Mouse (Mus musculus): ENCODE data around the gene Krtap17-1. TPM values are rescaled to one million over a fixed set of nuclear protein-coding genes. Genes with fewer than 3 reads are reported as not detected.

The Krtap17-1 gene
- not detected in 2 replicates for total RNA-seq (2021)
- long read RNA-seq = 0 reads

GRCm38 (mm10) chr11:99993620-99994383 is at the start of gene Krtap17-1:
Gene Krtap17-1 (minus strand): TSS chr11:99993994.
- DNase-seq = no peak

GRCm38 (mm10) chr11:100041454-100041853 is 47.7 kb upstream of the Krtap17-1 start, which contains the start of gene Krt34:
Gene Krt34 (minus strand): TSS chr11:100041554.
- DNase-seq = no peak

GRCm38 (mm10) chr11:100029768-100030167 is 36.0 kb upstream of the Krtap17-1 start, which contains the start of gene Krt33b:
Gene Krt33b (minus strand): TSS chr11:100029868.
- no peak for DNase-seq

GRCm38 (mm10) chr11:100021438-100021837 is 27.6 kb upstream of the Krtap17-1 start:
- no peak for DNase-seq

- no peak for DNase-seq
Observed at GRCm38 (mm10) chr11:100019466-100019865, 25.7 kb upstream of the Krtap17-1 start.

GRCm38 (mm10) chr11:100016112-100016511 is 22.3 kb upstream of the Krtap17-1 start, which contains the start of gene Krt33a:
Gene Krt33a (minus strand): TSS chr11:100016212.
- no peak for DNase-seq

GRCm38 (mm10) chr11:100013691-100014171 is 19.9 kb upstream of the Krtap17-1 start:
- DNase-seq = no peak

- DNase-seq = no peak
Observed at GRCm38 (mm10) chr11:100010682-100011081, 16.9 kb upstream of the Krtap17-1 start.

GRCm38 (mm10) chr11:100008336-100008735 is 14.5 kb upstream of the Krtap17-1 start:
- no peak for DNase-seq

- no peak for DNase-seq
Observed at GRCm38 (mm10) chr11:100006624-100007023, 12.8 kb upstream of the Krtap17-1 start.

GRCm38 (mm10) chr11:100005905-100006304 is 12.1 kb upstream of the Krtap17-1 start:
- no peak for DNase-seq

- DNase-seq = peak; percentile 29
Observed at GRCm38 (mm10) chr11:100004846-100005245, 11.1 kb upstream of the Krtap17-1 start.

GRCm38 (mm10) chr11:99999091-99999490 is 5.3 kb upstream of the Krtap17-1 start:
- no peak for DNase-seq

GRCm38 (mm10) chr11:99994384-99994661 is 529 bp upstream of the Krtap17-1 start:
- DNase-seq = no peak

GRCm38 (mm10) chr11:99990571-99990970 is 3.2 kb downstream of the Krtap17-1 start:
- DNase-seq = no peak

GRCm38 (mm10) chr11:99989881-99990405 is 3.9 kb downstream of the Krtap17-1 start:
- peak; percentile 15 for DNase-seq

- DNase-seq = no peak
Observed at GRCm38 (mm10) chr11:99988530-99988929, 5.3 kb downstream of the Krtap17-1 start.

- DNase-seq = no peak
Observed at GRCm38 (mm10) chr11:99986180-99986647, 7.6 kb downstream of the Krtap17-1 start, which contains the start of gene Krtap16-1. Gene Krtap16-1 (minus strand): TSS chr11:99986597.

GRCm38 (mm10) chr11:99985291-99986092 is 8.3 kb downstream of the Krtap17-1 start:
- peak; percentile 3 for DNase-seq

- no peak for DNase-seq
Observed at GRCm38 (mm10) chr11:99983442-99983841, 10.4 kb downstream of the Krtap17-1 start.

GRCm38 (mm10) chr11:99982731-99983130 is 11.1 kb downstream of the Krtap17-1 start:
- no peak for DNase-seq

GRCm38 (mm10) chr11:99978953-99979352 is 14.8 kb downstream of the Krtap17-1 start, which contains the start of gene Krtap29-1:
Gene Krtap29-1 (minus strand): TSS chr11:99979053.
- no peak for DNase-seq
